In the genomic region with DNA sequence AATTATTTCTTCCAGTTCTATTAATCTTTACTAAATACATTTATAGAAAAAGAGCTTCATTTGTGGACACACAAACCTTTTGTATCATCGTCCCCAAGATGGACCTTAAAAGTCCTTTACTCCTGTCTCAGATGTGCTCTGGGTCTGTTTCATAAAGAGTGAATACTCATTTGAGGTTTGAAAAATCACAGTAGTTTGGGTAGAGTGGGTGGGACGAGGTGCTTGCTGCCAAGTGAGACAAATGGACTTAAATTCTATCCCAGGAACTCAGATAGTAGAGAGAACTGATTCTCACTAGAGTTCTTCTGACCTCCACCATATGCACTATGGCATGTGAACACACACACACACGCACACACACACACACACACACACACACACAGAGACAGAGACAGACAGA, we compare ENCODE assay signal across 33 mouse cellular contexts.
"Had no signal": no experiment of that assay in that cellular context is flagged by ENCODE, and none has a peak within 500 bp of the region (broad histone marks: within the 10 kb centered on the region; RNA-seq: fewer than 3 reads in every experiment).

No protein-coding gene starts in this region.

- H3K27ac ChIP-seq: heart, embryonic 13.5 days; heart, embryonic 15.5 days; hindbrain, embryonic 10.5 days; hindbrain, embryonic 12.5 days; hindbrain, embryonic 13.5 days; hindbrain, embryonic 14.5 days; hindbrain, embryonic 15.5 days; hindbrain, postnatal 0 days; intestine, embryonic 15.5 days; kidney, embryonic 15.5 days; kidney, postnatal 0 days; layer of hippocampus, adult 2 months had no signal

- DNase-seq: heart, postnatal 10 days; heart, postnatal 14 days; heart, postnatal 36 days; heart, postnatal 4 days; kidney, adult 11 months; kidney, adult 18-20 months; kidney, adult 2 months; kidney, adult 8-10 months; kidney, adult 9 months; kidney, postnatal 10 days; kidney, postnatal 14 days; kidney, postnatal 25 days; kidney, postnatal 36 days; kidney, postnatal 4 days; layer of hippocampus, adult 9-11 months; layer of hippocampus, postnatal 36 days had no signal

- H3K4me3 ChIP-seq: heart, embryonic 12.5 days; heart, embryonic 13.5 days; heart, embryonic 15.5 days; hindbrain, embryonic 10.5 days; hindbrain, embryonic 12.5 days; hindbrain, embryonic 13.5 days; hindbrain, embryonic 15.5 days; intestine, embryonic 15.5 days; kidney, embryonic 15.5 days; layer of hippocampus, adult 2 months had no signal

- ATAC-seq: hindbrain, embryonic 16.5 days; hindbrain, postnatal 0 days; inflammation-experienced regulatory T-cells, adult 6 months; intestine, embryonic 15.5 days; intestine, embryonic 16.5 days; intestine, postnatal 0 days had no signal
